Mouse (Mus musculus): Measurements from ENCODE around the gene Sfxn3. TPM values are rescaled to one million over a fixed set of nuclear protein-coding genes. Genes with fewer than 3 reads are reported as not detected.
A peak's percentile ranks its signal among the peaks of the same experiment; 100 is the strongest.

The Sfxn3 gene
- polyA plus RNA-seq, 1 experiment, result 29.2 TPM

DNA sequence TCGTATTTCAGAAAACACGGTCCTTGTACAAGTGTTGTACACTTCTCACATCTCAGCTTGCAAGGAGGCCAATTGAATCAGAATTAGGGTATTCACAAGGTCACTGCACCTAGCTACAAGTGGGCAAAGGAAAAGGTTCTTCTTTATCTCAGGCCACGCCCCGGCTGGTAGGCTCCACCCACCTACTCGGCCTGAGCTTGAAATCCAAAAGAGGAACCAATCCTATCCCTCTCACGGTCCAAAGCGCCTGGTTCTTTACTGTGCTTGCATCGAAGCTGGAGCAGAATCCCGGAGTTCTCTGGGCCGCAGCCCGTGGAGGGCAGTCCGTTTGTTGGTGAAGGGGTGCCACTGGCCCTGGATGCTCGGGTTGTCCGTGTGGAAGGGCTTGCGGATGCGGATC lies 41.9 kb upstream of the Sfxn3 start, which contains the start of gene Twnk:
Twnk (plus strand) TSS at position 220 of the 400 bp plus-strand sequence.
- Histone ChIP-seq H3ac (ENCODE audit: control insufficient read depth, insufficient read length, low read depth) (peak within 1 kb of the TSS; percentile 82), H3K79me2 (ENCODE audit: control insufficient read depth, insufficient read depth) (peaks cover 52% of the 10 kb centered on the region), H3K79me3 (ENCODE audit: low read depth) (peaks cover 28% of the 10 kb centered on the region), H3K27me3 (ENCODE audit: control insufficient read depth, insufficient read depth, insufficient read length) (no peaks in the 10 kb centered on the region), H3K36me3 (ENCODE audit: control insufficient read depth, insufficient read depth) (peaks cover 41% of the 10 kb centered on the region), H3K4me3 (ENCODE audit: insufficient read depth, poor library complexity, severe bottlenecking) (peak within 1 kb of the TSS; percentile 91)
- no peak for TF ChIP-seq CTCF (IDR thresholded peaks at IDR 0.05; ENCODE audit: control insufficient read depth, insufficient read depth, insufficient read length)
- TF ChIP-seq MYOG (IDR thresholded peaks at IDR 0.05; ENCODE audit: control insufficient read depth, extremely low read depth, insufficient read length), result no peak
- TF ChIP-seq MYOD1 (IDR thresholded peaks at IDR 0.05; ENCODE audit: control insufficient read depth, insufficient read length, low read depth), result no peak
- no peak for TF ChIP-seq MAX (IDR thresholded peaks at IDR 0.05)

GRCm38 (mm10) chr19:45005957-45006712 lies 41.2 kb upstream of the Sfxn3 start, which contains the start of gene Mrpl43:
Gene Mrpl43 (minus strand): TSS chr19:45006442.
- H3ac ChIP-seq (ENCODE audit: control insufficient read depth, insufficient read length, low read depth), result peak within 1 kb of the TSS; percentile 82
- TF ChIP-seq USF1 (IDR thresholded peaks at IDR 0.05; ENCODE audit: low read depth) (peak; percentile 56), FOSL1 (IDR thresholded peaks at IDR 0.05; ENCODE audit: insufficient read depth, low read length, poor library complexity, severe bottlenecking) (no peak), CTCF (IDR thresholded peaks at IDR 0.05; ENCODE audit: control insufficient read depth, insufficient read depth, insufficient read length) (no peak), MAX (IDR thresholded peaks at IDR 0.05) (peak; percentile 97)
- H3K27me3 ChIP-seq (ENCODE audit: control insufficient read depth, insufficient read depth, insufficient read length), result no peaks in the 10 kb centered on the region
- H3K36me3 ChIP-seq (ENCODE audit: control insufficient read depth, insufficient read depth), result peaks cover 47% of the 10 kb centered on the region
- peak within 1 kb of the TSS; percentile 91 for H3K4me3 ChIP-seq (ENCODE audit: insufficient read depth, poor library complexity, severe bottlenecking)
- H3K79me3 ChIP-seq (ENCODE audit: low read depth), result peaks cover 28% of the 10 kb centered on the region
- peaks cover 52% of the 10 kb centered on the region for H3K79me2 ChIP-seq (ENCODE audit: control insufficient read depth, insufficient read depth)

GRCm38 (mm10) chr19:45007021-45007420 lies 40.3 kb upstream of the Sfxn3 start:
- Histone ChIP-seq H3K4me3 (ENCODE audit: insufficient read depth, poor library complexity, severe bottlenecking) (peak overlapping the region; percentile 91), H3K36me3 (ENCODE audit: control insufficient read depth, insufficient read depth) (peaks cover 56% of the 10 kb centered on the region), H3ac (ENCODE audit: control insufficient read depth, insufficient read length, low read depth) (peak overlapping the region; percentile 82), H3K27me3 (ENCODE audit: control insufficient read depth, insufficient read depth, insufficient read length) (no peaks in the 10 kb centered on the region), H3K79me2 (ENCODE audit: control insufficient read depth, insufficient read depth) (peaks cover 52% of the 10 kb centered on the region), H3K79me3 (ENCODE audit: low read depth) (peaks cover 28% of the 10 kb centered on the region)
- TF ChIP-seq FOSL1 (IDR thresholded peaks at IDR 0.05; ENCODE audit: insufficient read depth, low read length, poor library complexity, severe bottlenecking), result no peak
- no peak for TF ChIP-seq USF1 (IDR thresholded peaks at IDR 0.05; ENCODE audit: low read depth)
- TF ChIP-seq CEBPB (IDR thresholded peaks at IDR 0.05; ENCODE audit: low read depth), result no peak
- TF ChIP-seq MYOD1 (IDR thresholded peaks at IDR 0.05; ENCODE audit: control insufficient read depth, insufficient read length, low read depth), result no peak
- TF ChIP-seq MYOG (IDR thresholded peaks at IDR 0.05; ENCODE audit: control insufficient read depth, extremely low read depth, insufficient read length), result no peak
- no peak for TF ChIP-seq MAX (IDR thresholded peaks at IDR 0.05)
- TF ChIP-seq CTCF (IDR thresholded peaks at IDR 0.05; ENCODE audit: control insufficient read depth, insufficient read depth, insufficient read length), result no peak

DNA sequence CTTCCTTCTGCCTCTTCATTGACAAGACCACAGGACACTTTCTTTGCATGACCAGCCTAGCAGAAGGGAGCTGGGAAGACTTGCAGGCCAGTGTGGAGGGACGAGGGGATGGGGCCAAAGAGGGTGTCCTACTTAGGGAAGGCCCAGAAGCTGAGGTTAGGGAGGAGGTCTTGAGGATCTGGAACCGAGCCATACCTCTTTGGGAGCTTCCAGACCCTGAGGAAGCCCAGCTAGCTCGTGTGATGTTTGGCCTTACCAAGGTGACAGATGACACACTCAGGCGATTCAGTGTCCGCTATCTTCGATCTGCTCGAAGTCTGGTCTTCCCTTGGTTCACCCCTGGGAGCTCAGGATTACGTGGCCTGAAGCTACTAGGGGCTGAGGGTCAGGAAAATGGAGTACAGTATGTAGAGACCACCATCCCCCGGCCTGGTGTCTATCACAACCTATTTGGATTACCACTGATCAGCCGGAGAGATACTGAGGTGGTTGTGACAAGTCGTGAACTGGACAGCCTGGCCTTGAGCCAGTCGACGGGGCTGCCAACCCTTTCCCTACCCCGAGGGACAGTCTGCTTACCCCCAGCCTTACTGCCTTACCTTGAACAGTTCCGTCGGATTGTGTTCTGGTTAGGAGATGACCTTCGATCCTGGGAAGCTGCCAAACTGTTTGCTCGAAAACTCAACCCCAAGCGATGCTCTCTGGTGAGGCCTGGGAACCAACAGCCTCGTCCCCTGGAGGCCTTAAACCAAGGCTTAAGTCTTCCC lies 39.7 kb upstream of the Sfxn3 start:
- peaks cover 52% of the 10 kb centered on the region for H3K79me2 ChIP-seq (ENCODE audit: control insufficient read depth, insufficient read depth)
- H3K36me3 ChIP-seq (ENCODE audit: control insufficient read depth, insufficient read depth), result peaks cover 60% of the 10 kb centered on the region
- H3K27me3 ChIP-seq (ENCODE audit: control insufficient read depth, insufficient read depth, insufficient read length), result no peaks in the 10 kb centered on the region
- no peak for TF ChIP-seq MYOG (IDR thresholded peaks at IDR 0.05; ENCODE audit: control insufficient read depth, extremely low read depth, insufficient read length)
- no peak for TF ChIP-seq CEBPB (IDR thresholded peaks at IDR 0.05; ENCODE audit: low read depth)
- no peak for TF ChIP-seq FOSL1 (IDR thresholded peaks at IDR 0.05; ENCODE audit: insufficient read depth, low read length, poor library complexity, severe bottlenecking)
- TF ChIP-seq MAX (IDR thresholded peaks at IDR 0.05), result no peak
- no peak for TF ChIP-seq MYOD1 (IDR thresholded peaks at IDR 0.05; ENCODE audit: control insufficient read depth, insufficient read length, low read depth)
- TF ChIP-seq CTCF (IDR thresholded peaks at IDR 0.05; ENCODE audit: control insufficient read depth, insufficient read depth, insufficient read length), result no peak
- no peak for TF ChIP-seq USF1 (IDR thresholded peaks at IDR 0.05; ENCODE audit: low read depth)
- peaks cover 28% of the 10 kb centered on the region for H3K79me3 ChIP-seq (ENCODE audit: low read depth)
- peak overlapping the region; percentile 82 for H3ac ChIP-seq (ENCODE audit: control insufficient read depth, insufficient read length, low read depth)
- H3K4me3 ChIP-seq (ENCODE audit: insufficient read depth, poor library complexity, severe bottlenecking), result peak overlapping the region; percentile 91

DNA sequence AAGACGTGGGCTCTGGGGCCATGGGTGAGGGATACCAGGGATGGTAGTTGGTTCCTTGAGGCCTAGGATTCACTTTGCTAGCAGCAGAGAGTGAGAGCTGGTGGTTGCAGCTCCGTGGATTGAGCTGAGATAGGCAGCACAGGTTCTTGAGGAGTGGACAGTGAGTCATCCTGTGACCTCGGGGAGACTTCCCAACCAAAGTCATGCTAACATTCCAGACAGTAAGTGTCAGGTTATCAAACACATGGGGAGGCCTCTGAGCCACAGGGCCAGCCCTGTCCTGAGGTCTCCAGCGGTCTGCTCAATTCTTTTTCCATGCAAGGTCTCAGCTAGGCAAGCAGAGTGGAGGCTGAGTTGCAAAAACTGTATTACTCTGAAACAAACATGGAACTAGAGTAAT lies 36.7 kb upstream of the Sfxn3 start:
- Histone ChIP-seq H3K4me3 (ENCODE audit: insufficient read depth, poor library complexity, severe bottlenecking) (no peak overlapping the region), H3ac (ENCODE audit: control insufficient read depth, insufficient read length, low read depth) (no peak overlapping the region), H3K79me2 (ENCODE audit: control insufficient read depth, insufficient read depth) (peaks cover 38% of the 10 kb centered on the region), H3K79me3 (ENCODE audit: low read depth) (peaks cover 22% of the 10 kb centered on the region), H3K36me3 (ENCODE audit: control insufficient read depth, insufficient read depth) (peaks cover 39% of the 10 kb centered on the region), H3K27me3 (ENCODE audit: control insufficient read depth, insufficient read depth, insufficient read length) (no peaks in the 10 kb centered on the region)
- TF ChIP-seq MAX (IDR thresholded peaks at IDR 0.05) (no peak), FOSL1 (IDR thresholded peaks at IDR 0.05; ENCODE audit: insufficient read depth, low read length, poor library complexity, severe bottlenecking) (no peak), USF1 (IDR thresholded peaks at IDR 0.05; ENCODE audit: low read depth) (no peak), CTCF (IDR thresholded peaks at IDR 0.05; ENCODE audit: control insufficient read depth, insufficient read depth, insufficient read length) (no peak), MYOG (IDR thresholded peaks at IDR 0.05; ENCODE audit: control insufficient read depth, extremely low read depth, insufficient read length) (no peak), MYOD1 (IDR thresholded peaks at IDR 0.05; ENCODE audit: control insufficient read depth, insufficient read length, low read depth) (no peak), CEBPB (IDR thresholded peaks at IDR 0.05; ENCODE audit: low read depth) (no peak)
